Mouse (Mus musculus) adrenal gland, postnatal 36 days (tissue): ENCODE results near the gene Olfr1381. TPM values are rescaled to one million over a fixed set of nuclear protein-coding genes. Genes with fewer than 3 reads are reported as not detected.
"Not testable (repeated sequence)": the region's sequence is repeated elsewhere in the genome, so short reads cannot be mapped to it uniquely, and the experiment has no call there.

Experiments used
- DNase-seq, 2 experiments: peaks; one replicate each; pipeline ENCODE4 v3.0.0; 2021; ENCODE audit warnings: mixed read lengths in 1 of 2
- long read RNA-seq, 2 experiments: library from polyadenylated mRNA; stranded (forward); transcript quantifications; one replicate each; pipeline ENCODE4 v2.0.0; 2021; ENCODE audit warnings: borderline sequencing depth in 2 of 2
- total RNA-seq, 2 experiments: library from RNA; stranded (reverse); gene quantifications; 2 replicates each; pipeline ENCODE4 v1.2.3; 2021

Olfr1381 gene
- not detected for total RNA-seq
- long read RNA-seq, experiment 1 = 0 reads
- long read RNA-seq, experiment 2 = 0 reads

- DNase-seq = not testable (repeated sequence)
Measured at GRCm38 (mm10) chr11:49543149-49543548, at the start of gene Olfr1381. TSS of gene Olfr1381 (plus strand) at chr11:49543449.

- no peak for DNase-seq
Measured at GRCm38 (mm10) chr11:49518086-49518485, 25.2 kb upstream of the Olfr1381 start.

GRCm38 (mm10) chr11:49519348-49519747 lies 23.9 kb upstream of the Olfr1381 start, which contains the start of gene Olfr1383:
TSS of gene Olfr1383 (plus strand) at chr11:49519648.
- DNase-seq = no peak

GRCm38 (mm10) chr11:49527947-49528346 lies 15.3 kb upstream of the Olfr1381 start, which contains the start of gene Olfr1382:
TSS of gene Olfr1382 (plus strand) at chr11:49528247.
- no peak for DNase-seq

GRCm38 (mm10) chr11:49532761-49533160 lies 10.5 kb upstream of the Olfr1381 start:
- no peak for DNase-seq

- DNase-seq = peak in 1 of 2 experiments; percentile 20
Measured at GRCm38 (mm10) chr11:49536631-49537030, 6.6 kb upstream of the Olfr1381 start.

- peak in 1 of 2 experiments; percentile 8 for DNase-seq
Measured at GRCm38 (mm10) chr11:49554033-49554432, 10.8 kb downstream of the Olfr1381 start.

GRCm38 (mm10) chr11:49556578-49556977 lies 13.3 kb downstream of the Olfr1381 start, which contains the start of gene Olfr1380:
TSS of gene Olfr1380 (plus strand) at chr11:49556878.
- DNase-seq = not testable (repeated sequence)

GRCm38 (mm10) chr11:49575054-49575453 lies 31.8 kb downstream of the Olfr1381 start:
- not testable (repeated sequence) for DNase-seq

- not testable (repeated sequence) for DNase-seq
Measured at GRCm38 (mm10) chr11:49580452-49580851, 37.2 kb downstream of the Olfr1381 start.

- DNase-seq = no peak
Measured at GRCm38 (mm10) chr11:49590213-49590612, 47.0 kb downstream of the Olfr1381 start.

- DNase-seq = not testable (repeated sequence)
Measured at GRCm38 (mm10) chr11:49597149-49597548, 53.9 kb downstream of the Olfr1381 start.

Other genes starting within 250 kb of the Olfr1381 start
- gene Olfr10, start 238.7 kb upstream of the Olfr1381 start, total RNA-seq = not detected
- not detected for gene Olfr1391, start 220.7 kb upstream of the Olfr1381 start, total RNA-seq
- not detected for gene Olfr1390, start 208.3 kb upstream of the Olfr1381 start, total RNA-seq
- gene Olfr1389, start 120.4 kb upstream of the Olfr1381 start, total RNA-seq = not detected
- gene Olfr1388, start 106.8 kb upstream of the Olfr1381 start, total RNA-seq = under 1 TPM in 1 of 2 experiments, not detected in 1; 0.13 TPM
- not detected for gene Olfr1387, start 88.1 kb upstream of the Olfr1381 start, total RNA-seq
- not detected for gene Olfr1386, start 78.4 kb upstream of the Olfr1381 start, total RNA-seq
- not detected for gene Olfr1385, start 54.4 kb upstream of the Olfr1381 start, total RNA-seq
- gene Olfr1384, start 36.7 kb upstream of the Olfr1381 start, total RNA-seq = under 1 TPM in 1 of 2 experiments, not detected in 1; 0.60 TPM
- under 1 TPM in 1 of 2 experiments, not detected in 1; 0.76 TPM for gene Olfr1383, start 23.8 kb upstream of the Olfr1381 start, total RNA-seq
- not detected for gene Olfr1382, start 15.2 kb upstream of the Olfr1381 start, total RNA-seq
- gene Olfr1380, start 13.4 kb downstream of the Olfr1381 start, total RNA-seq = not detected
- gene Flt4, start 65.8 kb downstream of the Olfr1381 start, total RNA-seq = 10 to 100 TPM; 15.6 to 19.2 TPM
- gene Scgb3a1, start 120.2 kb downstream of the Olfr1381 start, total RNA-seq = not detected
- gene Cnot6, start 169.3 kb downstream of the Olfr1381 start, total RNA-seq = 10 to 100 TPM; 49.4 to 51.0 TPM